Comparison of ENCODE assay signal across 9 mouse cellular contexts in genomic region chr7:78881607-78882468, GRCm38 (mm10). TPM values are rescaled to one million over a fixed set of nuclear protein-coding genes. Genes with fewer than 3 reads are reported as not detected.
DNase-seq lines count a peak whose midpoint lies in the region; ATAC-seq and TF ChIP-seq lines count a peak whose summit lies in the region.
"Had no signal": no experiment of that assay in that cellular context is flagged by ENCODE, and none has a peak within 500 bp of the region (broad histone marks: within the 10 kb centered on the region; RNA-seq: fewer than 3 reads in every experiment).

No protein-coding gene starts in this region.

- peaks cover 82% of the 10 kb centered on the region for H3K27me3 ChIP-seq in megakaryocyte, embryonic 14.5 days (replicated peaks)
- peaks cover 57% of the 10 kb centered on the region for H3K27me3 ChIP-seq in limb, embryonic 12.5 days
- no peaks in the 10 kb centered on the region; the same call in 1 of the 2 replicates for H3K27me3 ChIP-seq in stomach, postnatal 0 days (ENCODE audit: control insufficient read depth, insufficient read depth, low read length)

- H3K4me2 ChIP-seq in limb, embryonic 12.5 days: peak overlapping the region; percentile 62
- H3K4me2 ChIP-seq in stomach, postnatal 0 days (replicated peaks; ENCODE audit: low read depth): peak overlapping the region; percentile 29

- WGBS in limb, embryonic 12.5 days: 21% methylated on average over 14 of the region's 16 CpGs
- WGBS in stomach, postnatal 0 days: 18% methylated on average over 14 of the region's 16 CpGs

- ATAC-seq in CD4-positive, CD25-positive, alpha-beta regulatory T cell, adult 4 months: no peak
- ATAC-seq in megakaryocyte, adult 5-6 weeks (ENCODE audit: poor library complexity, severe bottlenecking): no peak
- ATAC-seq in limb, embryonic 12.5 days (ENCODE audit: insufficient number of reproducible peaks, insufficient read depth, low FRiP score, low TSS enrichment, low read depth): no peak
- no peak for ATAC-seq in stomach, postnatal 0 days (ENCODE audit: low FRiP score, low TSS enrichment)

- peak overlapping the region; percentile 83 for H3K4me3 ChIP-seq in megakaryocyte, embryonic 14.5 days (replicated peaks)
- peak overlapping the region; percentile 37 for H3K4me3 ChIP-seq in limb, embryonic 12.5 days (replicated peaks)
- H3K4me3 ChIP-seq in stomach, postnatal 0 days (ENCODE audit: low read depth, low read length): no peak overlapping the region

- H3K27ac ChIP-seq in limb, embryonic 12.5 days: no peak overlapping the region
- H3K27ac ChIP-seq in stomach, postnatal 0 days (replicated peaks): no peak overlapping the region
- H3K27ac ChIP-seq: macrophage had no signal

- H3K9ac ChIP-seq in limb, embryonic 12.5 days (replicated peaks): 0 out of 2 replicates have a peak overlapping the region, but pooled peaks have one; percentile 27
- H3K9ac ChIP-seq in stomach, postnatal 0 days (ENCODE audit: low read length): no peak overlapping the region

- H3K9me3 ChIP-seq in megakaryocyte, embryonic 14.5 days: no peaks in the 10 kb centered on the region
- H3K9me3 ChIP-seq in limb, embryonic 12.5 days: no peaks in the 10 kb centered on the region
- no peaks in the 10 kb centered on the region for H3K9me3 ChIP-seq in stomach, postnatal 0 days (ENCODE audit: control insufficient read depth, low read length)

- H3K36me3 ChIP-seq in megakaryocyte, embryonic 14.5 days (replicated peaks; ENCODE audit: low read length): no peaks in the 10 kb centered on the region
- no peaks in the 10 kb centered on the region for H3K36me3 ChIP-seq in limb, embryonic 12.5 days
- no peaks in the 10 kb centered on the region for H3K36me3 ChIP-seq in stomach, postnatal 0 days (ENCODE audit: control insufficient read depth, insufficient read depth, low read length)

- TF ChIP-seq CTCF in stomach, postnatal 0 days (IDR thresholded peaks at IDR 0.05; ENCODE audit: low read depth): no peak

- no peak for TF ChIP-seq EP300 in stomach, postnatal 0 days (optimal IDR thresholded peaks at IDR 0.05)

- H3K4me1 ChIP-seq in megakaryocyte, embryonic 14.5 days: peaks cover 37% of the 10 kb centered on the region
- peaks cover 25% of the 10 kb centered on the region for H3K4me1 ChIP-seq in limb, embryonic 12.5 days (replicated peaks)
- no peaks in the 10 kb centered on the region for H3K4me1 ChIP-seq in stomach, postnatal 0 days (replicated peaks; ENCODE audit: control insufficient read depth, insufficient read depth)

- DNase-seq in CD4-positive, CD25-positive, alpha-beta regulatory T cell, adult 2 months (ENCODE audit: low read depth, low spot score): peak; percentile 26
- no peak for DNase-seq in stomach, postnatal 0 days (ENCODE audit: low spot score)
- DNase-seq in adrenal gland, postnatal 14 days: no peak
- DNase-seq in lung, postnatal 25 days (ENCODE audit: low spot score): no peak

RNA-seq across cellular contexts. Expression of gene Aen, which starts 13.8 kb away (rescaled TPM):
- 10 to 100 TPM; 21.7 to 28.3 TPM for polyA plus RNA-seq in CD4-positive, CD25-positive, alpha-beta regulatory T cell, adult 4 months (2017; shearing (Covaris generic))
- polyA plus RNA-seq in megakaryocyte, embryonic 14.5 days (2012; ENCODE audit: insufficient read depth, low replicate concordance): 34.1 and 96.8 TPM in 2 replicates
- total RNA-seq in megakaryocyte, adult 5-6 weeks (2015): 3.9 and 5.6 TPM in 2 replicates
- total RNA-seq in megakaryocyte, adult 5-6 weeks (2017): 13.2 and 18.4 TPM in 2 replicates
- polyA plus RNA-seq in limb, embryonic 12.5 days (2016; fragmentation: Nextera tagmentation; extraction: Ambion mirVana): 36.4 and 38.5 TPM in 2 replicates
- polyA plus RNA-seq in stomach, postnatal 0 days (2015; fragmentation: Nextera tagmentation; extraction: Ambion mirVana): 25.8 and 27.0 TPM in 2 replicates
- 31.8 and 35.3 TPM in 2 replicates for total RNA-seq in adrenal gland, postnatal 14 days (2021)

RNA-seq across cellular contexts. Expression of gene Isg20, which starts 31.4 kb away (rescaled TPM):
- 100 to 1,000 TPM; 108 to 134 TPM for polyA plus RNA-seq in CD4-positive, CD25-positive, alpha-beta regulatory T cell, adult 4 months (2017; shearing (Covaris generic))
- polyA plus RNA-seq in megakaryocyte, embryonic 14.5 days (2012; ENCODE audit: insufficient read depth, low replicate concordance): 31.4 and 127 TPM in 2 replicates
- 25.8 and 30.9 TPM in 2 replicates for total RNA-seq in megakaryocyte, adult 5-6 weeks (2015)
- total RNA-seq in megakaryocyte, adult 5-6 weeks (2017): 10.6 and 12.1 TPM in 2 replicates
- polyA plus RNA-seq in limb, embryonic 12.5 days (2016; fragmentation: Nextera tagmentation; extraction: Ambion mirVana): 0.25 and 0.65 TPM in 2 replicates
- 10.6 and 10.9 TPM in 2 replicates for polyA plus RNA-seq in stomach, postnatal 0 days (2015; fragmentation: Nextera tagmentation; extraction: Ambion mirVana)
- 16.9 and 19.6 TPM in 2 replicates for total RNA-seq in adrenal gland, postnatal 14 days (2021)

RNA-seq across cellular contexts. Expression of gene Det1, which starts 34.8 kb away (rescaled TPM):
- polyA plus RNA-seq in CD4-positive, CD25-positive, alpha-beta regulatory T cell, adult 4 months (2017; shearing (Covaris generic)): 10 to 100 TPM; 18.5 to 24.1 TPM
- 1.0 and 1.9 TPM in 2 replicates for polyA plus RNA-seq in megakaryocyte, embryonic 14.5 days (2012; ENCODE audit: insufficient read depth, low replicate concordance)
- 10.6 and 10.7 TPM in 2 replicates for total RNA-seq in megakaryocyte, adult 5-6 weeks (2015)
- 7.2 and 9.3 TPM in 2 replicates for total RNA-seq in megakaryocyte, adult 5-6 weeks (2017)
- polyA plus RNA-seq in limb, embryonic 12.5 days (2016; fragmentation: Nextera tagmentation; extraction: Ambion mirVana): 23.9 and 25.2 TPM in 2 replicates
- polyA plus RNA-seq in stomach, postnatal 0 days (2015; fragmentation: Nextera tagmentation; extraction: Ambion mirVana): 8.2 and 8.3 TPM in 2 replicates
- 11.4 and 14.5 TPM in 2 replicates for total RNA-seq in adrenal gland, postnatal 14 days (2021)
